Mouse (Mus musculus) spleen, postnatal 10 days (tissue): Measurements from ENCODE around the gene Tmprss6.
A peak's percentile ranks its signal among the peaks of the same experiment; 100 is the strongest.

Experiments used
- DNase-seq, 2 experiments: peaks; one replicate each; pipeline ENCODE4 v3.0.0; 2021 to 2022; ENCODE audit warnings: low spot score in 2 of 2

Tmprss6 gene

GRCm38 (mm10) chr15:78447746-78448535 is 20.5 kb downstream of the Tmprss6 start:
- peak; percentile 96 to 97 for DNase-seq

GRCm38 (mm10) chr15:78447121-78447520 is 21.3 kb downstream of the Tmprss6 start:
- DNase-seq: no peak

GRCm38 (mm10) chr15:78443857-78444256 is 24.6 kb downstream of the Tmprss6 start:
- no peak for DNase-seq

- no peak for DNase-seq
These were observed 26.2 kb downstream of the Tmprss6 start for GRCm38 (mm10) chr15:78442231-78442630.

GRCm38 (mm10) chr15:78438973-78439372 is 29.5 kb downstream of the Tmprss6 start:
- no peak for DNase-seq

GRCm38 (mm10) chr15:78438505-78438904 is 29.9 kb downstream of the Tmprss6 start:
- DNase-seq: no peak

GRCm38 (mm10) chr15:78438018-78438394 is 30.4 kb downstream of the Tmprss6 start:
- DNase-seq: no peak

- no peak for DNase-seq
These were observed 31.0 kb downstream of the Tmprss6 start for GRCm38 (mm10) chr15:78437237-78438017.

- DNase-seq: peak in 1 of 2 experiments; percentile 63
These were observed 31.8 kb downstream of the Tmprss6 start for GRCm38 (mm10) chr15:78436380-78437192.

GRCm38 (mm10) chr15:78435681-78436080 is 32.8 kb downstream of the Tmprss6 start:
- DNase-seq: no peak

GRCm38 (mm10) chr15:78434896-78435520 is 33.4 kb downstream of the Tmprss6 start:
- DNase-seq: peak in 1 of 2 experiments; percentile 52

- DNase-seq: no peak
These were observed 36.8 kb downstream of the Tmprss6 start for GRCm38 (mm10) chr15:78431541-78432121.

GRCm38 (mm10) chr15:78430874-78431273 is 37.6 kb downstream of the Tmprss6 start:
- no peak for DNase-seq

- DNase-seq: no peak
These were observed 38.4 kb downstream of the Tmprss6 start for GRCm38 (mm10) chr15:78429871-78430622.

GRCm38 (mm10) chr15:78429139-78429459 is 39.3 kb downstream of the Tmprss6 start:
- no peak for DNase-seq

- peak in 1 of 2 experiments; percentile 51 for DNase-seq
These were observed 39.9 kb downstream of the Tmprss6 start, which contains the start of gene Kctd17 for GRCm38 (mm10) chr15:78428391-78429138. Gene Kctd17 (plus strand): TSS chr15:78428564.

- DNase-seq: no peak
These were observed 43.2 kb downstream of the Tmprss6 start for GRCm38 (mm10) chr15:78425230-78425629.

GRCm38 (mm10) chr15:78424507-78424906 is 43.9 kb downstream of the Tmprss6 start:
- no peak for DNase-seq

GRCm38 (mm10) chr15:78422046-78422956 is 46.1 kb downstream of the Tmprss6 start:
- DNase-seq: peak; percentile 85 to 93
